Mouse (Mus musculus) liver, embryonic 16.5 days (tissue): ENCODE results near the gene Cxcl15. TPM values are rescaled to one million over a fixed set of nuclear protein-coding genes. Genes with fewer than 3 reads are reported as not detected.

Experiments
- microRNA-seq: library from miRNA; unstranded; fragments of <30 nt; microRNA quantifications from one replicate; pipeline ENCODE4, GENCODE M21; 2016
- polyA plus RNA-seq: library from polyadenylated mRNA; unstranded; fragments of >200 nt; fragmentation: Nextera tagmentation; extraction: Ambion mirVana; gene quantifications from 2 replicates; pipeline ENCODE4 v1.2.1, GENCODE M21; 2015

The Cxcl15 gene
- polyA plus RNA-seq, 1 experiment from 2014 or later: not detected

Small RNAs within 50 kb of the gene (microRNA-seq; reads per million reads assigned to microRNA genes)
- gene Gm24322: not detected

Other genes starting within 250 kb of the Cxcl15 start
- 1.5 and 1.8 TPM in 2 replicates for gene 5830473C10Rik, start 233.4 kb upstream of the Cxcl15 start, polyA plus RNA-seq
- gene Rassf6, start 153.9 kb upstream of the Cxcl15 start, polyA plus RNA-seq: 5.8 and 6.7 TPM in 2 replicates
- gene Cxcl5, start 35.2 kb upstream of the Cxcl15 start, polyA plus RNA-seq: 0.51 and 0.60 TPM in 2 replicates
- 133 and 149 TPM in 2 replicates for gene Ppbp, start 26.0 kb upstream of the Cxcl15 start, polyA plus RNA-seq
- 272 and 275 TPM in 2 replicates for gene Pf4, start 22.1 kb upstream of the Cxcl15 start, polyA plus RNA-seq
- not detected in 2 replicates for gene Cxcl3, start 8.4 kb upstream of the Cxcl15 start, polyA plus RNA-seq
- 1.4 and 1.5 TPM in 2 replicates for gene Cxcl1, start 96.7 kb downstream of the Cxcl15 start, polyA plus RNA-seq
- gene Cxcl2, start 109.3 kb downstream of the Cxcl15 start, polyA plus RNA-seq: not detected in 2 replicates
- gene Mthfd2l, start 136.6 kb downstream of the Cxcl15 start, polyA plus RNA-seq: 4.8 and 5.8 TPM in 2 replicates
- 0.05 TPM in 1 of 2 replicates, not detected in the other for gene Epgn, start 232.9 kb downstream of the Cxcl15 start, polyA plus RNA-seq